Mouse (Mus musculus) embryonic facial prominence, embryonic 15.5 days (tissue): ENCODE measurements around the gene Xrcc4. TPM values are rescaled to one million over a fixed set of nuclear protein-coding genes. Genes with fewer than 3 reads are reported as not detected.

Experiments used
- ATAC-seq: fragments of 200-750 bp; cut with Nextera tagmentation; 2 replicates; pipeline ENCODE4 v1.8.0; 2017; ENCODE audit warnings: low read depth, moderate TSS enrichment; ENCODE audit not compliant: insufficient number of reproducible peaks, low FRiP score, low TSS enrichment
- H3K27ac ChIP-seq: fragments of 300-500 bp; sonication (generic); replicated peaks from 2 replicates; pipeline ENCODE4 v1.5.1; 2015; ENCODE audit warnings: mild to moderate bottlenecking, inconsistent platforms
- H3K27me3 ChIP-seq: fragments of 300-500 bp; sonication (generic); 2 replicates; pipeline ENCODE4 v1.6.1; 2015; ENCODE audit warnings: inconsistent platforms
- H3K36me3 ChIP-seq: fragments of 300-500 bp; sonication (generic); 2 replicates; pipeline ENCODE4 v1.6.1; 2015; ENCODE audit warnings: mild to moderate bottlenecking, inconsistent platforms
- H3K4me1 ChIP-seq: fragments of 300-500 bp; sonication (generic); 2 replicates; pipeline ENCODE4 v1.6.1; 2015; ENCODE audit warnings: inconsistent platforms
- H3K4me2 ChIP-seq: fragments of 300-500 bp; sonication (generic); replicated peaks from 2 replicates; pipeline ENCODE4 v1.6.1; 2015; ENCODE audit warnings: mild to moderate bottlenecking, inconsistent platforms
- H3K4me3 ChIP-seq: fragments of 300-500 bp; sonication (generic); replicated peaks from 2 replicates; pipeline ENCODE4 v1.5.1; 2015; ENCODE audit warnings: mild to moderate bottlenecking, inconsistent platforms
- H3K9ac ChIP-seq: fragments of 300-500 bp; sonication (generic); 2 replicates; pipeline ENCODE4 v1.6.1; 2015; ENCODE audit warnings: inconsistent platforms
- H3K9me3 ChIP-seq: fragments of 300-500 bp; sonication (generic); replicated peaks from 2 replicates; pipeline ENCODE4 v1.6.1; 2016; ENCODE audit warnings: inconsistent platforms
- WGBS: fragments of 180-500 bp; shearing (Covaris S2); methylation state at CpG from one replicate; pipeline ENCODE4 v1.1.7; 2015; 5-methylcytosine and 5-hydroxymethylcytosine counted together
- polyA plus RNA-seq: library from polyadenylated mRNA; unstranded; fragments of >200 nt; fragmentation: Nextera tagmentation; extraction: Ambion mirVana; gene quantifications from 2 replicates; pipeline ENCODE4 v1.2.1, GENCODE M21; 2015

Gene Xrcc4
- polyA plus RNA-seq, 1 experiment from 2014 or later = 11.3 TPM

GRCm38 (mm10) chr13:89944354-89944753 lies 145.1 kb downstream of the Xrcc4 start:
- H3K4me1 ChIP-seq = no peaks in the 10 kb centered on the region

GRCm38 (mm10) chr13:89929477-89929876 lies 159.9 kb downstream of the Xrcc4 start:
- 61% methylated on average over 3 of the region's 3 CpGs for WGBS
- H3K4me3 ChIP-seq = no peak overlapping the region
- no peak overlapping the region for H3K27ac ChIP-seq
- no peaks in the 10 kb centered on the region for H3K36me3 ChIP-seq
- H3K9ac ChIP-seq = no peak overlapping the region
- H3K9me3 ChIP-seq = no peaks in the 10 kb centered on the region
- H3K27me3 ChIP-seq = no peaks in the 10 kb centered on the region
- no peak for ATAC-seq
- no peaks in the 10 kb centered on the region for H3K4me1 ChIP-seq
- H3K4me2 ChIP-seq = no peak overlapping the region

More at GRCm38 (mm10) chr13:89944354-89944753, 145.1 kb downstream of the Xrcc4 start:
- Histone ChIP-seq H3K4me2 (no peak overlapping the region), H3K27ac (no peak overlapping the region), H3K9me3 (no peaks in the 10 kb centered on the region), H3K4me3 (no peak overlapping the region), H3K36me3 (no peaks in the 10 kb centered on the region), H3K9ac (no peak overlapping the region), H3K27me3 (no peaks in the 10 kb centered on the region)
- WGBS = 50% methylated on average over 2 of the region's 2 CpGs
- no peak for ATAC-seq

GRCm38 (mm10) chr13:89918814-89919481 lies 170.5 kb downstream of the Xrcc4 start:
- no peaks in the 10 kb centered on the region for H3K36me3 ChIP-seq

GRCm38 (mm10) chr13:89914332-89914731 lies 175.1 kb downstream of the Xrcc4 start:
- Histone ChIP-seq H3K9me3 (no peaks in the 10 kb centered on the region), H3K9ac (no peak overlapping the region), H3K27ac (no peak overlapping the region), H3K4me1 (no peaks in the 10 kb centered on the region), H3K27me3 (no peaks in the 10 kb centered on the region), H3K4me3 (no peak overlapping the region), H3K36me3 (no peaks in the 10 kb centered on the region), H3K4me2 (no peak overlapping the region)
- ATAC-seq = no peak
- 78% methylated on average over 5 of the region's 5 CpGs for WGBS

More at GRCm38 (mm10) chr13:89918814-89919481, 170.5 kb downstream of the Xrcc4 start:
- H3K4me3 ChIP-seq = no peak overlapping the region
- no peak overlapping the region for H3K27ac ChIP-seq
- no peak overlapping the region for H3K4me2 ChIP-seq
- no peaks in the 10 kb centered on the region for H3K9me3 ChIP-seq
- H3K9ac ChIP-seq = no peak overlapping the region
- ATAC-seq = no peak
- H3K27me3 ChIP-seq = no peaks in the 10 kb centered on the region
- WGBS = 90% methylated on average over 3 of the region's 3 CpGs
- no peaks in the 10 kb centered on the region for H3K4me1 ChIP-seq

GRCm38 (mm10) chr13:89913891-89914290 lies 175.5 kb downstream of the Xrcc4 start:
- WGBS = 72% methylated on average over 6 of the region's 6 CpGs
- Histone ChIP-seq H3K4me3 (no peak overlapping the region), H3K36me3 (no peaks in the 10 kb centered on the region), H3K27ac (no peak overlapping the region), H3K9ac (no peak overlapping the region), H3K4me2 (no peak overlapping the region), H3K4me1 (no peaks in the 10 kb centered on the region), H3K9me3 (no peaks in the 10 kb centered on the region), H3K27me3 (no peaks in the 10 kb centered on the region)
- ATAC-seq = no peak

- H3K4me1 ChIP-seq = no peaks in the 10 kb centered on the region
- no peak overlapping the region for H3K9ac ChIP-seq
- no peaks in the 10 kb centered on the region for H3K27me3 ChIP-seq
- H3K36me3 ChIP-seq = no peaks in the 10 kb centered on the region
- H3K4me2 ChIP-seq = no peak overlapping the region
- ATAC-seq = no peak
- no peaks in the 10 kb centered on the region for H3K9me3 ChIP-seq
- no peak overlapping the region for H3K4me3 ChIP-seq
- WGBS = 54% methylated on average over 2 of the region's 2 CpGs
- H3K27ac ChIP-seq = no peak overlapping the region
These were observed 183.3 kb downstream of the Xrcc4 start for GRCm38 (mm10) chr13:89906120-89906519.

- H3K27me3 ChIP-seq = no peaks in the 10 kb centered on the region
- no peaks in the 10 kb centered on the region for H3K4me1 ChIP-seq
- no peaks in the 10 kb centered on the region for H3K9me3 ChIP-seq
- 92% methylated on average over 4 of the region's 4 CpGs for WGBS
- H3K4me2 ChIP-seq = no peak overlapping the region
- H3K36me3 ChIP-seq = no peaks in the 10 kb centered on the region
- H3K27ac ChIP-seq = no peak overlapping the region
- no peak overlapping the region for H3K9ac ChIP-seq
- no peak for ATAC-seq
- no peak overlapping the region for H3K4me3 ChIP-seq
These were observed 190.3 kb downstream of the Xrcc4 start for GRCm38 (mm10) chr13:89899066-89899465.

- Histone ChIP-seq H3K27ac (no peak overlapping the region), H3K4me2 (no peak overlapping the region), H3K27me3 (no peaks in the 10 kb centered on the region), H3K4me3 (no peak overlapping the region), H3K36me3 (no peaks in the 10 kb centered on the region), H3K9ac (no peak overlapping the region), H3K4me1 (no peaks in the 10 kb centered on the region), H3K9me3 (no peaks in the 10 kb centered on the region)
- WGBS = 93% methylated on average over 4 of the region's 4 CpGs
- no peak for ATAC-seq
These were observed 197.3 kb downstream of the Xrcc4 start for GRCm38 (mm10) chr13:89892140-89892539.

- H3K9me3 ChIP-seq = no peaks in the 10 kb centered on the region
- WGBS = 88% methylated on average over 1 of the region's 1 CpGs
- no peaks in the 10 kb centered on the region for H3K36me3 ChIP-seq
- H3K27ac ChIP-seq = no peak overlapping the region
- no peak overlapping the region for H3K9ac ChIP-seq
- H3K4me3 ChIP-seq = no peak overlapping the region
- no peak overlapping the region for H3K4me2 ChIP-seq
- no peak for ATAC-seq
- H3K4me1 ChIP-seq = no peaks in the 10 kb centered on the region
- H3K27me3 ChIP-seq = no peaks in the 10 kb centered on the region
These were observed 199.2 kb downstream of the Xrcc4 start for GRCm38 (mm10) chr13:89890159-89890558.

GRCm38 (mm10) chr13:89889074-89889473 lies 200.3 kb downstream of the Xrcc4 start:
- no peaks in the 10 kb centered on the region for H3K27me3 ChIP-seq
- WGBS = 69% methylated on average over 5 of the region's 5 CpGs
- no peak for ATAC-seq

GRCm38 (mm10) chr13:89883523-89883922 lies 205.9 kb downstream of the Xrcc4 start:
- no peak overlapping the region for H3K4me2 ChIP-seq
- H3K27ac ChIP-seq = no peak overlapping the region
- H3K9ac ChIP-seq = no peak overlapping the region
- no peak overlapping the region for H3K4me3 ChIP-seq
- no peaks in the 10 kb centered on the region for H3K27me3 ChIP-seq
- no peaks in the 10 kb centered on the region for H3K9me3 ChIP-seq
- H3K4me1 ChIP-seq = 0 out of 2 replicates have a peak, but pooled peaks cover 5% of the 10 kb centered on the region
- WGBS = 85% methylated on average over 1 of the region's 1 CpGs
- H3K36me3 ChIP-seq = no peaks in the 10 kb centered on the region
- ATAC-seq = no peak

More at GRCm38 (mm10) chr13:89889074-89889473, 200.3 kb downstream of the Xrcc4 start:
- no peaks in the 10 kb centered on the region for H3K9me3 ChIP-seq
- H3K4me1 ChIP-seq = no peaks in the 10 kb centered on the region
- H3K27ac ChIP-seq = no peak overlapping the region
- no peak overlapping the region for H3K4me3 ChIP-seq
- no peak overlapping the region for H3K9ac ChIP-seq
- H3K4me2 ChIP-seq = no peak overlapping the region
- H3K36me3 ChIP-seq = no peaks in the 10 kb centered on the region

- H3K27ac ChIP-seq = no peak overlapping the region
- no peaks in the 10 kb centered on the region for H3K9me3 ChIP-seq
- H3K4me2 ChIP-seq = no peak overlapping the region
- no peak for ATAC-seq
- H3K36me3 ChIP-seq = no peaks in the 10 kb centered on the region
- 0 out of 2 replicates have a peak, but pooled peaks cover 5% of the 10 kb centered on the region for H3K4me1 ChIP-seq
- WGBS = 32% methylated on average over 2 of the region's 2 CpGs
- H3K4me3 ChIP-seq = no peak overlapping the region
- H3K27me3 ChIP-seq = no peaks in the 10 kb centered on the region
- H3K9ac ChIP-seq = no peak overlapping the region
These were observed 208.1 kb downstream of the Xrcc4 start for GRCm38 (mm10) chr13:89881281-89881680.
